Mouse (Mus musculus): ENCODE measurements at regions not wholly inside any gene's neighbourhood (a gene's known extent, or its start where the extent isn't known, plus 50 kb on each side); places are given as distances from the start of the nearest gene placed in this dataset.

DNA sequence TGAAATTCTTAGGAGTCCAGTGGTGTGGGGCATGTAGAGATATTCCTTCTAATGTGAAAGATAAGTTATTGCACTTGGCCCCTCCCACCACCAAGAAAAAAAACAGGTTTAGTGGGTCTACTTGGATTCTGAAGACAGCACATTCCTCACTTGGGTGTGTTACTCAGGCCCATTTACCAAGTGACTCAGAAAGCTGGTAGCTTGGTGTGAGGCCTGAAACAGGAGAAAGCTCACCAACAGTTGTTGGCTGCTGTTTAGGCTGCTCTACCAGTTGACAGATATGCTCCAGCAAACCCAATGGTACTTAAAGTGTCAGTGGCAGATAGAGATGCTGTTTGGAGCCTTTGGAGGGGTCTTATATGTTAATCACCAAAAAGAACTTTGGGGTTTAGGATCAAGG is 207.8 kb upstream of the Gm11042 start:
- no peak for DNase-seq (ENCODE audit: low spot score in 2 of 2)

DNA sequence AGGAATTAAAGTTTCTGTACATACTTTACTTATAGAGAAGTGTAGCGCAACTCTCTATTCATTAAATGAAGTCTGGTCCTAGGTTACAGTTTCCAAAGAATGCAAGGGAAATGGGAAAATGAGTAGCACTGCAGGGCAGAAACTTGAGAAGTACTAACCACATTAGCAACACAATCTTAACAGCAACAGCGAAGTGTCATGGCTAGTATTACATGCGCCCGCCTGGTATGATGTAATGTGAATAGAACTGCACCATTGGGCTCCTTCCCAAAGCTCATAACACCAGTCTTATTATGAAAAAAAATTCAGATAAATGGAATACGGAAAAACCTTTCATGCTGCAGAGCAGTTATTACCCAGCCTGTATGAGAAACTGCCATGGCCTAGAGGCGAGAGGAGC is 201.8 kb upstream of the Gm11042 start:
- DNase-seq (ENCODE audit: low spot score in 2 of 2), result no peak

GRCm38 (mm10) chr12:74516527-74516926 is 200.3 kb upstream of the Gm11042 start:
- peak in 1 of 2 experiments; percentile 17 for DNase-seq (ENCODE audit: low spot score in 2 of 2)

DNA sequence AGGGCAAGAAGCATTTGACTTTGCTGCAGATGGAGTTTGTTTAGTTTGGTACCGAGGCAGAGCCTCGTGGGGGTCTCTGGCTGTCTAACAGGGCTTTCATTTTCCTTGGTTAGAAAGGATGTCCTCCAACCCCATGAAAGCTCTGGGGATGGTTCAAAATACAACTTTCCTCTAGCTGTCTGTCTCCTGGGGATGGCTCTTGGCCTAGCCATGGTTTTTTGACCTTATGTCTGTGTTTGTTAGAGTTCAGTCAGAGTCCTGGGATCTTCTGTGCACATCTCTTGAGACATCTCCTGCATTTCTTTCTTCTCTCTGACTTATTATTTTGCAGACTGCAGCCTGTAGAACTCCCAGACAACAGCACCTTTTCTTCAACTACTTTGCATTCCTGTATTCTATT is 186.6 kb upstream of the Gm11042 start:
- peak; percentile 3 to 19 for DNase-seq (ENCODE audit: low spot score in 2 of 2)

DNA sequence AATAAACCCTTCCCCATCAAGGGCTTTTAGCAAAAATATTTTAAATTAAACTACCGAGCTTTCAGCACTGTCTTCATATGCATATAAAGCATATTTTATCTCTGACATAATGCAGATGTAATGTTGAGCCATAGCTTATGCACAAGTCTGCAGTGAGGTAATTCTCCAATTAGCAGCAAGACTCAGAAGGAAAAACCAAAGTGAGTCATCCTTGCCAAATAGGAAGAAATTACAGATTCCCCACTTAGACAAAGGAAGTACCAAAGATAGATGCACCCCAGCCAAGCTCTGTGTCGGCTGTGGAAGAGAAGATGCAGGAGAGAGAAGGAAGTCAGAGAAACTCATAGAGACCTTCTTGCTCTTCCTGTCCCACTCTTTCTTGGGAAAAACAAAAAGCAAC is 161.4 kb upstream of the Gm11042 start:
- DNase-seq (ENCODE audit: low spot score in 2 of 2), result no peak

DNA sequence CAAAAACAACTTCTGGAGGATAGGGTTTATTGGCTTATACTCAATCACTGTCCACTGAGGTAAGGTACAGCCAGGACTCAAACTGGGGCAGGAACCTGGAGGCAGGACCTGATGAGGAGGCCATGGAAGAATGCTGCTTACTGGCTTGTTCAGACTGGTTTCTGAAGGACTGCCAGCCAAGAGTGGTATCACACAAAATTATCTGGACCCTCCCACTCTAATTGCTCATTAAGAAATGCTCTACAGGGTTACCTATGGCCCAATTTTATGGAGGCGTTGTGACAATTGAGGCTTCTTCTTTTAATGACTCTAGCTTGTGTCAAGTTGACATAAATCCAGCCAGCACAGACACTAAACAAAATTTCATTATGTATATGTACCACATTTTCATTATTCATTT is 158.5 kb upstream of the Gm11042 start:
- DNase-seq (ENCODE audit: low spot score in 2 of 2), result no peak

DNA sequence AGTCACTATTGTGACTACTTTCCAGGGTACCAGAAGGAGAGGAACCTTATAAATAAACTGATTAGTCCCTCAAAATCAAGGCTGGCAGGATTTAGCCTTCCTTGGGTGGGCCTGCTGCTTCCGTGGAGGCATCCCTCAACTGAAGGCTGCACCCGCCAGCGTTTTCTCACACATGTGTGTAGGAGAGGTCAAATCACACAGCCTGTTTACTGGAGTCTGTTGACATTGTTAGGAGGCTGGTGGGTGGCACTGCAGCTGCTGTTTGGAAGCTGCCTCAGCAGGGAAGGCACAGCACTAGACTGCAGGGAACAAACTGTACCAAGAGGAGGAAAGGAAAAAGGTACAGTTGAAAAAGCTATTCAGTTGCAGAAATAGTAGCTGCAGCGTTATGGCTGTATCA is 142.3 kb upstream of the Gm11042 start:
- no peak for DNase-seq (ENCODE audit: low spot score in 2 of 2)

- no peak for DNase-seq (ENCODE audit: low spot score in 2 of 2)
These were observed 136.3 kb upstream of the Gm11042 start for GRCm38 (mm10) chr12:74452375-74453090.

DNA sequence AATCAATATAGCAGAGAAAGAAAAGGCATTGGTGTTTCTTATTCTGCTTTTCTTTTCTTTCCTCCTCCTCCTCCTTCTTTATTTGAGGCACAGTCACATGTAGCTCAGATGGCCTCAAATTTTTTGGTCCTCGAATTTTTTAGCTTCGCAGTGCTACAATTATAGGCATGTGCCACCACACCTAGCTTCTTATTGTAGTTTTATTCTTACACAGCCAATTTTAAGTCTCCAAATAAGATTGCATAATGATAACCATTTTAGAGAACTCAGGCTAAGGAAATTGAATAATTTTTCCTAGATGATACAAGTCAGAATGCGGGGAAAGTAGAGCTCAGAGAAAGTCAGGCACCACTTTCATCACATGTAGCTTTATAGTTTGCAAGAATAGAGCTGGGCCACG is 132.1 kb upstream of the Gm11042 start:
- DNase-seq (ENCODE audit: low spot score in 2 of 2), result no peak

DNA sequence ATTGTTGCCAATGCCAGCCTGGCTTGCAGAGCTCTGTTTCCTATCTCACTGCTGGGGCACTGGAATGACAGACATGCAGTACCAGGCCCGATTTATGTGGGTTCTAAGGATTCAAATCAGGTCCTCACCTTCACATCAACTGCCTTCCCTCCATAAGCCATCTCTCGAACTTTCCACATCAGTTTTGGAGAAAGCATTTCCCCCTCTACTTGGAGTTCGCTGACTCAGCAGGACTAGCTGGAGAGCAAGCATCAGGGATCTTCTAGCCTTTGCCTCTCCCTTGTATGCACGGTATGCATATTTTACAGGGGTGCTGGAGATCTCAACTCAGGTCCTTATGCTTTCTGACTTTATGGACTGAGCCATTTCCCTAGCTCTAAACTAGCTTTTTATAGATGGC is 118.7 kb upstream of the Gm11042 start:
- no peak for DNase-seq (ENCODE audit: low spot score in 2 of 2)

- no peak for DNase-seq (ENCODE audit: low spot score in 2 of 2)
These were observed 98.5 kb upstream of the Gm11042 start for GRCm38 (mm10) chr12:74414738-74415137.

DNA sequence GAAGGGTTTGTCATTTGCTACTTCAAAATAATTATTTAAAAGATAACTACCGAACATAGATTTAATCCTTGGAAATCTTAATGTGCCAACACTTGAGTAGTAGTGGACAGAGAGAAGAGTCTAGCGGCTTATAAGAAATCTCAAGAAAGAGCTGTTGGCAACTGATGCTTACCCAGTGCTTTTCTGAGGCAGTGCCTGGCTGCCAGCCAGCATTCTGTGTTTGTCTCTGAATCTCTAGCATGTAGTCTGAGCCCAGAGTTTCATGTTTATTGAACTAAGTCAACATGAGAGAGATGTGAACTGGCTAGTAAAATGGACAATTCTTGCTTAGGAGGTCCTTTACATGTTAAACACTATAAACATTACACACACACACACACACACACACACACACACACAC is 94.3 kb upstream of the Gm11042 start:
- DNase-seq (ENCODE audit: low spot score in 2 of 2), result no peak

DNA sequence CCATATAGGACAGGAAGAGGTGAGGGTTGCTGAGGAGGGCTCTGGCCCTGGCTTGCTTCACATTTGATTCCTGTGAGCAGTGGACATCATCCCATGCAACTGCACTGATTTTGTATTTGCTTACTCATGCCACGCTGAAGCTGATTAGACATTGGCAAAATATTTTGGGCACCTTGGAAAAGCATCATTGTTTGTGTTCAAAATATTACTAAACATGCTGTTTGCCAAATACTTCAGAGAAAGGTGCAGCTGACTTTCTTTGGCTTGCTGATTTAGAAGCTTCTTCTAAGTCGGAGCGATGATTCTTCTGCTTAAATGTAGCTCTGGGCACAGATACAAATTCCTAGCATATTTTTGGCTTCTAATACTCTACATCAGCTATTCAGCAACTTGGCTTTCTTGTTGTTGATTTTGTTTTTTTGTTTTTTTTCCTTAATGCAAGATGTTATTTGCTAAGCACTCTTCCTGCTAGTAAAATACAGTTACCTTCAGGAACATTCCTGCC is 91.4 kb upstream of the Gm11042 start:
- no peak for DNase-seq (ENCODE audit: low spot score in 2 of 2)

- no peak for DNase-seq (ENCODE audit: low spot score in 2 of 2)
These were observed 73.6 kb upstream of the Gm11042 start for GRCm38 (mm10) chr12:74389811-74390210.
